Mouse (Mus musculus): ENCODE data around the gene Chn1. TPM values are rescaled to one million over a fixed set of nuclear protein-coding genes. Genes with fewer than 3 reads are reported as not detected.

Gene Chn1
- total and polyA plus RNA-seq, 2 experiments from 2014 or later, result 81.1 to 147 TPM

GRCm38 (mm10) chr2:73659041-73659440, 116.1 kb downstream of the Chn1 start:
- DNase-seq (ENCODE audit: low spot score) (peak; percentile 50), ATAC-seq (ENCODE audit: low FRiP score) (no peak)
- Histone ChIP-seq H3K36me3 (ENCODE audit: insufficient read depth, low read length) (no peaks in the 10 kb centered on the region), H3K4me1 (ENCODE audit: insufficient read depth, low read length) (peaks cover 8% of the 10 kb centered on the region), H3K4me2 (ENCODE audit: low read depth, low read length, poor library complexity, severe bottlenecking) (peak overlapping the region; percentile 55), H3K27me3 (ENCODE audit: insufficient read depth, low read length) (no peaks in the 10 kb centered on the region), H3K9ac (replicated peaks; ENCODE audit: low read length, poor library complexity, severe bottlenecking) (0 out of 2 replicates have a peak overlapping the region, but pooled peaks have one; percentile 24), H3K4me3 (ENCODE audit: low read depth, low read length) (peak overlapping the region; percentile 36; the same call in 1 of the 2 replicates), H3K9me3 (ENCODE audit: low read length) (no peaks in the 10 kb centered on the region), H3K27ac (ENCODE audit: low read depth, low read length) (no peak overlapping the region)
- WGBS, result 37% methylated on average over 8 of the region's 8 CpGs
- no peak for TF ChIP-seq CTCF (IDR thresholded peaks at IDR 0.05)

- Histone ChIP-seq H3K27me3 (ENCODE audit: insufficient read depth, low read length) (no peaks in the 10 kb centered on the region), H3K9me3 (ENCODE audit: low read length) (no peaks in the 10 kb centered on the region), H3K36me3 (ENCODE audit: insufficient read depth, low read length) (no peaks in the 10 kb centered on the region), H3K4me2 (ENCODE audit: low read depth, low read length, poor library complexity, severe bottlenecking) (no peak overlapping the region), H3K9ac (replicated peaks; ENCODE audit: low read length, poor library complexity, severe bottlenecking) (no peak overlapping the region), H3K4me1 (ENCODE audit: insufficient read depth, low read length) (peaks cover 8% of the 10 kb centered on the region), H3K27ac (ENCODE audit: low read depth, low read length) (no peak overlapping the region), H3K4me3 (ENCODE audit: low read depth, low read length) (no peak overlapping the region)
- WGBS, result 71% methylated on average over 3 of the region's 3 CpGs
- ATAC-seq (ENCODE audit: low FRiP score), result no peak
- no peak for TF ChIP-seq CTCF (IDR thresholded peaks at IDR 0.05)
- no peak for DNase-seq (ENCODE audit: low spot score)
Observed at GRCm38 (mm10) chr2:73657961-73658360, 117.2 kb downstream of the Chn1 start.

GRCm38 (mm10) chr2:73657151-73657550, 118.0 kb downstream of the Chn1 start:
- H3K36me3 ChIP-seq (ENCODE audit: insufficient read depth, low read length), result no peaks in the 10 kb centered on the region
- no peak overlapping the region for H3K4me3 ChIP-seq (ENCODE audit: low read depth, low read length)
- WGBS, result 32% methylated on average over 7 of the region's 7 CpGs
- H3K4me2 ChIP-seq (ENCODE audit: low read depth, low read length, poor library complexity, severe bottlenecking), result no peak overlapping the region
- peaks cover 8% of the 10 kb centered on the region for H3K4me1 ChIP-seq (ENCODE audit: insufficient read depth, low read length)
- no peak for ATAC-seq (ENCODE audit: low FRiP score)
- no peak overlapping the region for H3K27ac ChIP-seq (ENCODE audit: low read depth, low read length)
- H3K27me3 ChIP-seq (ENCODE audit: insufficient read depth, low read length), result no peaks in the 10 kb centered on the region
- no peaks in the 10 kb centered on the region for H3K9me3 ChIP-seq (ENCODE audit: low read length)
- H3K9ac ChIP-seq (replicated peaks; ENCODE audit: low read length, poor library complexity, severe bottlenecking), result no peak overlapping the region
- TF ChIP-seq CTCF (IDR thresholded peaks at IDR 0.05), result no peak
- no peak for DNase-seq (ENCODE audit: low spot score)

- H3K4me1 ChIP-seq (ENCODE audit: insufficient read depth, low read length), result peaks cover 6% of the 10 kb centered on the region
- H3K36me3 ChIP-seq (ENCODE audit: insufficient read depth, low read length), result no peaks in the 10 kb centered on the region
- H3K9ac ChIP-seq (replicated peaks; ENCODE audit: low read length, poor library complexity, severe bottlenecking), result no peak overlapping the region
- no peak overlapping the region for H3K4me2 ChIP-seq (ENCODE audit: low read depth, low read length, poor library complexity, severe bottlenecking)
- no peak overlapping the region for H3K27ac ChIP-seq (ENCODE audit: low read depth, low read length)
- no peaks in the 10 kb centered on the region for H3K27me3 ChIP-seq (ENCODE audit: insufficient read depth, low read length)
- no peak overlapping the region for H3K4me3 ChIP-seq (ENCODE audit: low read depth, low read length)
- WGBS, result 77% methylated on average over 4 of the region's 4 CpGs
- peak; percentile 22; the same call in 1 of the 2 replicates for TF ChIP-seq CTCF (IDR thresholded peaks at IDR 0.05)
- no peaks in the 10 kb centered on the region for H3K9me3 ChIP-seq (ENCODE audit: low read length)
- no peak for DNase-seq (ENCODE audit: low spot score)
- ATAC-seq (ENCODE audit: low FRiP score), result no peak
Observed at GRCm38 (mm10) chr2:73655663-73656062, 119.5 kb downstream of the Chn1 start.

DNA sequence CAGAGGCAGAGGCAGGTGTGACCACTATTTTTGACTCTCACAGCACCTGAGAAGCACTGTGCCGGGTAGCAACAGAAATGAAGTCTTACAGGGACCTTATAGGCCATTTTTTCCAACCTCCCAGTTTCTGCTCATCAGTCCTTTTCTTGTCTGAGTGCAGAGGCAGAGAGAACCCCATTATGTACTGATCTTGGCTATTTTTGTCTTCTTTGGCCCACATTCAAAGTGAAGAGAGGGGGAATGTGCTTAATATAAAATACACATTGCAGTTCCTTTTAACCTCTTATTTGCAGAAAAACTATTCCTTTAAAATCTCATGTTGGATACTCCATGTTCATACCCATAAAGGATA, 120.3 kb downstream of the Chn1 start:
- no peak for DNase-seq (ENCODE audit: low spot score)
- no peak overlapping the region for H3K4me2 ChIP-seq (ENCODE audit: low read depth, low read length, poor library complexity, severe bottlenecking)
- peaks cover 6% of the 10 kb centered on the region for H3K4me1 ChIP-seq (ENCODE audit: insufficient read depth, low read length)
- 44% methylated on average over 1 of the region's 1 CpGs for WGBS
- no peak overlapping the region for H3K4me3 ChIP-seq (ENCODE audit: low read depth, low read length)
- no peaks in the 10 kb centered on the region for H3K27me3 ChIP-seq (ENCODE audit: insufficient read depth, low read length)
- H3K27ac ChIP-seq (ENCODE audit: low read depth, low read length), result no peak overlapping the region
- ATAC-seq (ENCODE audit: low FRiP score), result no peak
- no peaks in the 10 kb centered on the region for H3K36me3 ChIP-seq (ENCODE audit: insufficient read depth, low read length)
- no peak for TF ChIP-seq CTCF (IDR thresholded peaks at IDR 0.05)
- H3K9ac ChIP-seq (replicated peaks; ENCODE audit: low read length, poor library complexity, severe bottlenecking), result peak overlapping the region; percentile 29; the same call in 1 of the 2 replicates
- H3K9me3 ChIP-seq (ENCODE audit: low read length), result no peaks in the 10 kb centered on the region

- H3K27ac ChIP-seq (ENCODE audit: low read depth, low read length), result no peak overlapping the region
Observed at GRCm38 (mm10) chr2:73654059-73654891, 120.9 kb downstream of the Chn1 start.

More at GRCm38 (mm10) chr2:73654059-73654891, 120.9 kb downstream of the Chn1 start:
- ATAC-seq (ENCODE audit: low FRiP score), result no peak
- H3K9ac ChIP-seq (replicated peaks; ENCODE audit: low read length, poor library complexity, severe bottlenecking), result 0 out of 2 replicates have a peak overlapping the region, but pooled peaks have one; percentile 29
- 83% methylated on average over 4 of the region's 4 CpGs for WGBS
- no peak for TF ChIP-seq CTCF (IDR thresholded peaks at IDR 0.05)
- no peaks in the 10 kb centered on the region for H3K36me3 ChIP-seq (ENCODE audit: insufficient read depth, low read length)
- H3K4me3 ChIP-seq (ENCODE audit: low read depth, low read length), result no peak overlapping the region
- no peaks in the 10 kb centered on the region for H3K27me3 ChIP-seq (ENCODE audit: insufficient read depth, low read length)
- no peak for DNase-seq (ENCODE audit: low spot score)
- H3K9me3 ChIP-seq (ENCODE audit: low read length), result no peaks in the 10 kb centered on the region
- no peak overlapping the region for H3K4me2 ChIP-seq (ENCODE audit: low read depth, low read length, poor library complexity, severe bottlenecking)
- peaks cover 3% of the 10 kb centered on the region for H3K4me1 ChIP-seq (ENCODE audit: insufficient read depth, low read length)
